Mouse (Mus musculus): ENCODE measurements around the gene Pafah1b2.

DNA sequence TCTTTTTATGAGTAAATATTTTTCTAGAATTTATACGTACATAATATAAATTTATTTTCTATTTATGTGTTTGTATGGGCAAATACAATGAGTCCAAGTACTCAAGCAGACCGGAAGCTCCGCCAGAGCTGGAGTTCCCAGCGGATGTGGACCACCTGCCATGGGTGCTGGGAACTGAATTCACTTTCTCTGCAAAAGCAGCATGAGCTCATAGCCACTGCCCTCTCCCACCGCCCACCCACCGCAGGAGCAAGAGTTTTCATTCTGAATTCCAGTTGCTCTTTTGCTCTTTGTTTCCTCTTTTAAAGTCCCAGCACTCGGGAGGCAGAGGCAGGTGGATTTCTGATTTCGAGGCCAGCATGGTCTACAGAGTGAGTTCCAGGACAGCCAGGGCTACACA lies 31.1 kb upstream of the Pafah1b2 start:
- TF ChIP-seq CTCF (IDR thresholded peaks at IDR 0.05; ENCODE audit: low read depth, low read length) (no peak), TAL1 (conservative IDR thresholded peaks at IDR 0.05; ENCODE audit: low read depth, low read length) (no peak), GATA1 (IDR thresholded peaks at IDR 0.05; ENCODE audit: borderline replicate concordance, low read length) (no peak), POLR2AphosphoS5 (IDR thresholded peaks at IDR 0.05; ENCODE audit: insufficient replicate concordance, low read depth, low read length) (no peak)

Measured in G1E (cell line).